Mouse (Mus musculus) forebrain, embryonic 11.5 days (tissue): ENCODE measurements around the gene Prpf19. TPM values are rescaled to one million over a fixed set of nuclear protein-coding genes. Genes with fewer than 3 reads are reported as not detected.

Source experiments
- ATAC-seq: fragments of 200-750 bp; cut with Nextera tagmentation; replicated peaks from 2 replicates; pipeline ENCODE4 v1.8.0; 2017; ENCODE audit warnings: moderate TSS enrichment; ENCODE audit not compliant: low FRiP score
- DNase-seq: peaks from one replicate; pipeline ENCODE4 v3.0.0-alpha.2; 2017; ENCODE audit warnings: low spot score
- H3K27ac ChIP-seq: fragments of 300-500 bp; sonication (generic); 2 replicates; pipeline ENCODE4 v1.5.1; 2014; ENCODE audit warnings: low read depth, low read length
- H3K27me3 ChIP-seq: fragments of 300-500 bp; sonication (generic); 2 replicates; pipeline ENCODE4 v1.6.1; 2014; ENCODE audit warnings: mild to moderate bottlenecking, low read length, mixed read lengths; ENCODE audit not compliant: control insufficient read depth, insufficient read depth
- H3K36me3 ChIP-seq: fragments of 300-500 bp; sonication (generic); 2 replicates; pipeline ENCODE4 v1.6.1; 2014; ENCODE audit warnings: mild to moderate bottlenecking, low read length, moderate library complexity, mixed read lengths; ENCODE audit not compliant: control insufficient read depth, insufficient read depth
- H3K4me1 ChIP-seq: fragments of 300-500 bp; sonication (generic); replicated peaks from 2 replicates; pipeline ENCODE4 v1.6.1; 2014; ENCODE audit warnings: low read length, mixed read lengths; ENCODE audit not compliant: control insufficient read depth, insufficient read depth
- H3K4me2 ChIP-seq: fragments of 300-500 bp; sonication (generic); 2 replicates; pipeline ENCODE4 v1.6.1; 2014; ENCODE audit warnings: low read depth, mild to moderate bottlenecking, low read length, moderate library complexity, mixed read lengths; ENCODE audit not compliant: severe bottlenecking
- H3K4me3 ChIP-seq: fragments of 300-500 bp; sonication (generic); 2 replicates; pipeline ENCODE4 v1.5.1; 2014; ENCODE audit warnings: low read depth, low read length
- H3K9ac ChIP-seq: fragments of 300-500 bp; sonication (generic); 2 replicates; pipeline ENCODE4 v1.6.1; 2014; ENCODE audit warnings: low read length
- H3K9me3 ChIP-seq: fragments of 300-500 bp; sonication (generic); 2 replicates; pipeline ENCODE4 v1.6.1; 2016; ENCODE audit warnings: low read length, mixed read lengths; ENCODE audit not compliant: control insufficient read depth
- WGBS: fragments of 180-500 bp; shearing (Covaris S2); extraction: QIAGEN DNeasy Blood & Tissue Kit; methylation state at CpG from one replicate; pipeline ENCODE4 v1.1.7; 2014; 5-methylcytosine and 5-hydroxymethylcytosine counted together
- polyA plus RNA-seq: library from polyadenylated mRNA; unstranded; fragments of >200 nt; fragmentation: Nextera tagmentation; extraction: Ambion mirVana; gene quantifications from 2 replicates; pipeline ENCODE4 v1.2.1, GENCODE M21; 2014

The Prpf19 gene
- polyA plus RNA-seq, 1 experiment from 2014 or later, result 55.5 TPM

- Histone ChIP-seq H3K9ac (no peak overlapping the region), H3K27ac (no peak overlapping the region), H3K4me3 (no peak overlapping the region), H3K9me3 (no peaks in the 10 kb centered on the region), H3K4me1 (peaks cover 2% of the 10 kb centered on the region; the same call in 1 of the 2 replicates), H3K36me3 (peaks cover 27% of the 10 kb centered on the region), H3K27me3 (no peaks in the 10 kb centered on the region), H3K4me2 (no peak overlapping the region)
- WGBS, result 93% methylated on average over 5 of the region's 5 CpGs
- no peak for DNase-seq
- ATAC-seq, result no peak
These were observed 6.0 kb downstream of the Prpf19 start for GRCm38 (mm10) chr19:10901046-10901445.

GRCm38 (mm10) chr19:10904512-10904911 is 9.5 kb downstream of the Prpf19 start:
- Histone ChIP-seq H3K4me3 (no peak overlapping the region), H3K36me3 (peaks cover 27% of the 10 kb centered on the region), H3K27ac (no peak overlapping the region), H3K9me3 (no peaks in the 10 kb centered on the region), H3K4me1 (no peaks in the 10 kb centered on the region), H3K4me2 (no peak overlapping the region), H3K9ac (no peak overlapping the region), H3K27me3 (no peaks in the 10 kb centered on the region)
- DNase-seq (no peak), ATAC-seq (no peak)
- 90% methylated on average over 5 of the region's 5 CpGs for WGBS

DNA sequence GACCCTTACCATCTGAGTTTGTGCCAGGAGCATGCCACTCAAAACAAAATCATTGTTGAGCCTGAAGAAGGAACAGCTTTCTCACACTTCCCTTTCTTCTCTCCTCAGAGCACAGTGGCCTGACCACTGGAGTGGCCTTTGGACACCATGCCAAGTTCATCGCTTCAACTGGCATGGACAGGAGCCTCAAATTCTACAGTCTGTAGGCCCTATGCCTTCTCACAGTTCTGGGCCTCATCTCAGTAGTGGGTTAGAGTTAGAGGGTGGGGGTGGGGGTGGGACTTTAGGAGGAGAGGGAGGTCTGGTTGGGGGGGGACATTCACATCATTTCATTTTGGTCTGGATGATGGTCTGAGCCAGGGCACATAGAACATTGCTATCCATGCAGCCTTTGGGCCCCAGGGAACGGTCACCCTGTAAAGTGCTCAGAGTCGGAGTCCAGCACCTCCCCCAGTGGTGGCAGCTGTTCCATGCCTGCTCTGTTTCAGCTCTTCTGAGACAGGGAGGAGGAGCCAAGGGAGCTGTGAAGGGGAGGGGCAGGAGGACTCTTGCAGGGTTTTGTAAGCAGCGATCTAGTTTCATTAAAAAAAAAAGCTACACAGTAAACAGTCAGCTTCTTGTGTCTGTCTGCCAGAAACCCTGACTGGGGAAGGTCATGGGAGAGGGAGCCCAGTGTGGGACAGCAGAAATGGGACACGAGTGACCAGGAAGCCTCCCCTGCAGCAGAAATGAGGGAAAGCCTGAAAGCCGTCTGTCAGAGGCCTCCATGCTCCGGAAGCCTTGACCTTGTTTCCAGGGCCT is 10.1 kb downstream of the Prpf19 start:
- no peaks in the 10 kb centered on the region for H3K4me1 ChIP-seq
- H3K9me3 ChIP-seq, result no peaks in the 10 kb centered on the region
- no peak for ATAC-seq
- WGBS, result 78% methylated on average over 7 of the region's 7 CpGs
- H3K4me2 ChIP-seq, result no peak overlapping the region
- H3K27me3 ChIP-seq, result no peaks in the 10 kb centered on the region
- no peak overlapping the region for H3K9ac ChIP-seq
- no peak overlapping the region for H3K4me3 ChIP-seq
- peaks cover 27% of the 10 kb centered on the region for H3K36me3 ChIP-seq
- no peak for DNase-seq
- no peak overlapping the region for H3K27ac ChIP-seq

DNA sequence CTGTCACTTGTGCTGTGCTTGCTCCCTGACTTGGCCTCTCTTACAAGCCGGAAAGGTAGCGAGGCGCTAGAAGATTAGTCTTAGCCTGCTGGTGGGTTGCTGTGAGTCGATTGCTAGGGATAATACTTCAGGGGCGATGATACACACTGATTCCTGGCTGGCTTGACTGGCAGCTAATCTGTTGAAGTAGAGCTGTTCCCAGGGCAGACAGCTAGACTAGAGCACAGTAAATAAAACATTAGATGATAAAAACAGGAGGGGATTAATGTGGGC is 10.6 kb downstream of the Prpf19 start:
- Histone ChIP-seq H3K9me3 (no peaks in the 10 kb centered on the region), H3K4me1 (no peaks in the 10 kb centered on the region), H3K9ac (no peak overlapping the region), H3K27ac (no peak overlapping the region), H3K4me2 (no peak overlapping the region), H3K27me3 (no peaks in the 10 kb centered on the region), H3K4me3 (no peak overlapping the region), H3K36me3 (peaks cover 22% of the 10 kb centered on the region)
- DNase-seq (no peak), ATAC-seq (no peak)
- WGBS, result 91% methylated on average over 5 of the region's 5 CpGs

GRCm38 (mm10) chr19:10907891-10908290 is 12.9 kb downstream of the Prpf19 start:
- Histone ChIP-seq H3K27ac (no peak overlapping the region), H3K27me3 (no peaks in the 10 kb centered on the region), H3K4me1 (no peaks in the 10 kb centered on the region), H3K36me3 (peaks cover 13% of the 10 kb centered on the region), H3K4me2 (no peak overlapping the region), H3K9ac (no peak overlapping the region), H3K4me3 (no peak overlapping the region), H3K9me3 (no peaks in the 10 kb centered on the region)
- ATAC-seq (peak; percentile 44; the same call in 1 of the 2 replicates), DNase-seq (no peak)
- WGBS, result 58% methylated on average over 3 of the region's 3 CpGs

- Histone ChIP-seq H3K4me2 (no peak overlapping the region), H3K4me3 (no peak overlapping the region), H3K9me3 (no peaks in the 10 kb centered on the region), H3K9ac (no peak overlapping the region), H3K4me1 (no peaks in the 10 kb centered on the region), H3K27ac (no peak overlapping the region), H3K27me3 (no peaks in the 10 kb centered on the region), H3K36me3 (peaks cover 5% of the 10 kb centered on the region)
- ATAC-seq (no peak), DNase-seq (no peak)
- 89% methylated on average over 6 of the region's 6 CpGs for WGBS
These were observed 14.2 kb downstream of the Prpf19 start for GRCm38 (mm10) chr19:10909087-10909721.

DNA sequence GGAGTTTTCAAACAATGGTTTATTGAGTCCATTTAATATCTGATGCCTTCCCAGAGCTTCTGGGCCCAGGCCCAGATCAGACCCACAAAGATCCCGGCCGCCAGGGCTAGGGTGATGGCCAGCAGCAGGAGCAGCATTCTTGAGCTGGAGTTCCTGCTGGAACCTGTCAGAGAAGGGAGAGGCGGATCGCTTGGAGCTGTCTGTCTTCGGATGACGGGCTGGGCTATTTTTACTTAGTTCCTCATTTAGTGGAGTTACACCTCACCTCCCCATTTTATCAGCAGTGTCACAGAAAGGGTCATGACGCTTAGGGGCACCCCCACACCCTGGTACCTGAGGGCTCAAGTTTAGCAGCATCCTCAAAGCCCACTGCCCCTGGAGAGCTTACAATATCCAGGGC is 19.3 kb downstream of the Prpf19 start:
- H3K4me2 ChIP-seq, result no peak overlapping the region
- H3K4me3 ChIP-seq, result no peak overlapping the region
- no peak for ATAC-seq
- H3K9me3 ChIP-seq, result no peaks in the 10 kb centered on the region
- WGBS, result 79% methylated on average over 7 of the region's 7 CpGs
- DNase-seq, result no peak
- no peak overlapping the region for H3K9ac ChIP-seq
- H3K36me3 ChIP-seq, result no peaks in the 10 kb centered on the region
- no peaks in the 10 kb centered on the region for H3K4me1 ChIP-seq
- no peak overlapping the region for H3K27ac ChIP-seq
- H3K27me3 ChIP-seq, result no peaks in the 10 kb centered on the region

DNA sequence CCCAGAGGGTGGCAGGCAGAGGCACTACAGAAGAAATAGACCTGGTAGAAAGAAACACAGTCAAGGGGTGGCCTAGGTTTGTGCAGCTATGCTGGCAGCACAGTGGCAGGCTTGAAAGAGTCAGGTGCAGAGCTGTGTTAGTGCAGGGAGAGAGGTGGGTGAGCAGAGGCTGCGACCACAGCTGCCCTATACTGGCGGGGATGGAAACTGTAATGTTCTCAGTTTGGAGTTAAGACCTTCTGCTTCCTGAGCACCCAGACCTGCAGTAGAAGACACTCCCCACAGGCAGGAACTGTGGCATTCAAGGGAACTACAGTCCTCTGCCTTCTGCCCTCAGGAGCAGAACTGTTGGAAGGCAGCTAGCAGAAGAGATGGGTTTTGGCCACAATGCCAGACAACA is 19.8 kb downstream of the Prpf19 start:
- Histone ChIP-seq H3K36me3 (no peaks in the 10 kb centered on the region), H3K27ac (no peak overlapping the region), H3K4me1 (no peaks in the 10 kb centered on the region), H3K4me3 (no peak overlapping the region), H3K27me3 (no peaks in the 10 kb centered on the region), H3K4me2 (no peak overlapping the region), H3K9me3 (no peaks in the 10 kb centered on the region), H3K9ac (no peak overlapping the region)
- ATAC-seq (no peak), DNase-seq (no peak)
- WGBS, result 64% methylated on average over 2 of the region's 2 CpGs

DNA sequence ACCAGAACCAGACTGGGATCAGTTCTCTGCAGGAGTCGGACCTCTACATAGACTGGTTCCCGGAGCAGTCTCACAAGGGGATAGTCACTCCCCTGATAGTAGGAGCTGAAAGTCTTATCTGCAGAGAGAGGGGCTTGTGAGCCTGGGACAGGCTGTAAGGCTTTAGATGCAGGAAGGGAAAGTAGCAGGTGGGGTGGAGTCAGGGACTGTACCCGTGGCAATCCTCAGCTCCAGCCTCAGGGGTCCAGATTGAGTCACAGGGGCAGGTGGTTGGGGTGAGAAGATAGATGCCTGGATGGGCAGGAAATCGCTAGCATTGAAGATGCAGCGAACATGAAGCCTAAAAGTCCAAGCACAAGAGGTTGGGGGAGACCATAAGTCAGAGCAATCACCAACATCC is 21.5 kb downstream of the Prpf19 start:
- H3K4me3 ChIP-seq, result no peak overlapping the region

More for the DNA sequence above, 21.5 kb downstream of the Prpf19 start:
- H3K4me2 ChIP-seq, result no peak overlapping the region
- H3K27ac ChIP-seq, result no peak overlapping the region
- H3K27me3 ChIP-seq, result no peaks in the 10 kb centered on the region
- H3K4me1 ChIP-seq, result no peaks in the 10 kb centered on the region
- H3K9ac ChIP-seq, result no peak overlapping the region
- ATAC-seq (no peak), DNase-seq (no peak)
- WGBS, result 72% methylated on average over 5 of the region's 5 CpGs
- H3K9me3 ChIP-seq, result no peaks in the 10 kb centered on the region
- H3K36me3 ChIP-seq, result no peaks in the 10 kb centered on the region
